Mouse (Mus musculus): ENCODE measurements around the gene Timm8a1. TPM values are rescaled to one million over a fixed set of nuclear protein-coding genes. Genes with fewer than 3 reads are reported as not detected.
"Not testable (repeated sequence)": the region's sequence is repeated elsewhere in the genome, so short reads cannot be mapped to it uniquely, and the experiment has no call there.

The Timm8a1 gene
- polyA plus RNA-seq, 1 experiment from 2014 or later, result 82.1 TPM

- no peak for ATAC-seq (replicated peaks; ENCODE audit: insufficient number of reproducible peaks, low FRiP score, low TSS enrichment)
- H3K27me3 ChIP-seq (ENCODE audit: control insufficient read depth, insufficient read depth, low read length), result no peaks in the 10 kb centered on the region
- H3K27ac ChIP-seq (ENCODE audit: low read depth, low read length), result 0 out of 2 replicates have a peak overlapping the region, but pooled peaks have one; percentile 78
- peak overlapping the region; percentile 75 for H3K9ac ChIP-seq (ENCODE audit: low read depth, low read length)
- H3K4me2 ChIP-seq, result peak overlapping the region; percentile 58
- 24% methylated on average over 6 of the region's 6 CpGs for WGBS (ENCODE audit: insufficient replicate concordance)
- peak overlapping the region; percentile 61 for H3K4me3 ChIP-seq (ENCODE audit: low read depth, low read length)
- no peaks in the 10 kb centered on the region for H3K9me3 ChIP-seq (replicated peaks; ENCODE audit: control insufficient read depth, low read length)
- H3K4me1 ChIP-seq (ENCODE audit: control insufficient read depth, insufficient read depth, low read length), result no peaks in the 10 kb centered on the region
- H3K36me3 ChIP-seq (ENCODE audit: control insufficient read depth, insufficient read depth, low read length), result no peaks in the 10 kb centered on the region
Observed at GRCm38 (mm10) chrX:134541955-134542308, 267 bp upstream of the Timm8a1 start.

GRCm38 (mm10) chrX:134540414-134541135, 1.1 kb downstream of the Timm8a1 start:
- H3K27me3 ChIP-seq (ENCODE audit: control insufficient read depth, insufficient read depth, low read length), result no peaks in the 10 kb centered on the region
- no peaks in the 10 kb centered on the region for H3K9me3 ChIP-seq (replicated peaks; ENCODE audit: control insufficient read depth, low read length)
- peak overlapping the region; percentile 61 for H3K4me3 ChIP-seq (ENCODE audit: low read depth, low read length)
- WGBS (ENCODE audit: insufficient replicate concordance), result 26% methylated on average over 12 of the region's 12 CpGs
- no peak for ATAC-seq (replicated peaks; ENCODE audit: insufficient number of reproducible peaks, low FRiP score, low TSS enrichment)
- H3K27ac ChIP-seq (ENCODE audit: low read depth, low read length), result no peak overlapping the region
- no peaks in the 10 kb centered on the region for H3K36me3 ChIP-seq (ENCODE audit: control insufficient read depth, insufficient read depth, low read length)
- peak overlapping the region; percentile 75 for H3K9ac ChIP-seq (ENCODE audit: low read depth, low read length)
- H3K4me1 ChIP-seq (ENCODE audit: control insufficient read depth, insufficient read depth, low read length), result no peaks in the 10 kb centered on the region
- H3K4me2 ChIP-seq, result peak overlapping the region; percentile 59

GRCm38 (mm10) chrX:134539795-134540194, 1.9 kb downstream of the Timm8a1 start:
- peak overlapping the region; percentile 61; the same call in 1 of the 2 replicates for H3K4me3 ChIP-seq (ENCODE audit: low read depth, low read length)
- H3K27me3 ChIP-seq (ENCODE audit: control insufficient read depth, insufficient read depth, low read length); H3K9ac ChIP-seq (ENCODE audit: low read depth, low read length); H3K36me3 ChIP-seq (ENCODE audit: control insufficient read depth, insufficient read depth, low read length); ATAC-seq (replicated peaks; ENCODE audit: insufficient number of reproducible peaks, low FRiP score, low TSS enrichment); H3K4me1 ChIP-seq (ENCODE audit: control insufficient read depth, insufficient read depth, low read length); H3K27ac ChIP-seq (ENCODE audit: low read depth, low read length); H3K9me3 ChIP-seq (replicated peaks; ENCODE audit: control insufficient read depth, low read length): not testable (repeated sequence)
- 81% methylated on average over 10 of the region's 10 CpGs for WGBS (ENCODE audit: insufficient replicate concordance)
- peak overlapping the region; percentile 59 for H3K4me2 ChIP-seq

- 69% methylated on average over 2 of the region's 2 CpGs for WGBS (ENCODE audit: insufficient replicate concordance)
- no peak overlapping the region for H3K9ac ChIP-seq (ENCODE audit: low read depth, low read length)
- no peak for ATAC-seq (replicated peaks; ENCODE audit: insufficient number of reproducible peaks, low FRiP score, low TSS enrichment)
Observed at GRCm38 (mm10) chrX:134533346-134533745, 8.3 kb downstream of the Timm8a1 start.

GRCm38 (mm10) chrX:134525260-134525659, 16.4 kb downstream of the Timm8a1 start:
- H3K27me3 ChIP-seq (ENCODE audit: control insufficient read depth, insufficient read depth, low read length), result no peaks in the 10 kb centered on the region
- no peaks in the 10 kb centered on the region for H3K4me1 ChIP-seq (ENCODE audit: control insufficient read depth, insufficient read depth, low read length)
- no peak for ATAC-seq (replicated peaks; ENCODE audit: insufficient number of reproducible peaks, low FRiP score, low TSS enrichment)
- H3K27ac ChIP-seq (ENCODE audit: low read depth, low read length), result no peak overlapping the region
- no peak overlapping the region for H3K9ac ChIP-seq (ENCODE audit: low read depth, low read length)
- H3K4me2 ChIP-seq, result no peak overlapping the region
- H3K9me3 ChIP-seq (replicated peaks; ENCODE audit: control insufficient read depth, low read length), result no peaks in the 10 kb centered on the region
- no peak overlapping the region for H3K4me3 ChIP-seq (ENCODE audit: low read depth, low read length)
- 61% methylated on average over 4 of the region's 4 CpGs for WGBS (ENCODE audit: insufficient replicate concordance)
- no peaks in the 10 kb centered on the region for H3K36me3 ChIP-seq (ENCODE audit: control insufficient read depth, insufficient read depth, low read length)

More at GRCm38 (mm10) chrX:134533346-134533745, 8.3 kb downstream of the Timm8a1 start:
- Histone ChIP-seq H3K27me3 (ENCODE audit: control insufficient read depth, insufficient read depth, low read length) (no peaks in the 10 kb centered on the region), H3K9me3 (replicated peaks; ENCODE audit: control insufficient read depth, low read length) (no peaks in the 10 kb centered on the region), H3K4me1 (ENCODE audit: control insufficient read depth, insufficient read depth, low read length) (no peaks in the 10 kb centered on the region), H3K4me2 (no peak overlapping the region), H3K4me3 (ENCODE audit: low read depth, low read length) (no peak overlapping the region), H3K36me3 (ENCODE audit: control insufficient read depth, insufficient read depth, low read length) (no peaks in the 10 kb centered on the region), H3K27ac (ENCODE audit: low read depth, low read length) (no peak overlapping the region)

- H3K27me3 ChIP-seq (ENCODE audit: control insufficient read depth, insufficient read depth, low read length), result no peaks in the 10 kb centered on the region
- H3K4me1 ChIP-seq (ENCODE audit: control insufficient read depth, insufficient read depth, low read length), result no peaks in the 10 kb centered on the region
- H3K4me3 ChIP-seq (ENCODE audit: low read depth, low read length), result no peak overlapping the region
- H3K9ac ChIP-seq (ENCODE audit: low read depth, low read length), result no peak overlapping the region
- no peaks in the 10 kb centered on the region for H3K36me3 ChIP-seq (ENCODE audit: control insufficient read depth, insufficient read depth, low read length)
- 67% methylated on average over 4 of the region's 4 CpGs for WGBS (ENCODE audit: insufficient replicate concordance)
- no peaks in the 10 kb centered on the region for H3K9me3 ChIP-seq (replicated peaks; ENCODE audit: control insufficient read depth, low read length)
- H3K27ac ChIP-seq (ENCODE audit: low read depth, low read length), result no peak overlapping the region
- H3K4me2 ChIP-seq, result no peak overlapping the region
- no peak for ATAC-seq (replicated peaks; ENCODE audit: insufficient number of reproducible peaks, low FRiP score, low TSS enrichment)
Observed at GRCm38 (mm10) chrX:134523772-134524171, 17.9 kb downstream of the Timm8a1 start.

GRCm38 (mm10) chrX:134509473-134509872, 32.2 kb downstream of the Timm8a1 start:
- 30% methylated on average over 2 of the region's 2 CpGs for WGBS (ENCODE audit: insufficient replicate concordance)
- H3K36me3 ChIP-seq (ENCODE audit: control insufficient read depth, insufficient read depth, low read length), result no peaks in the 10 kb centered on the region

GRCm38 (mm10) chrX:134507977-134508376, 33.7 kb downstream of the Timm8a1 start:
- Histone ChIP-seq H3K4me1 (ENCODE audit: control insufficient read depth, insufficient read depth, low read length) (no peaks in the 10 kb centered on the region), H3K4me2 (no peak overlapping the region), H3K9me3 (replicated peaks; ENCODE audit: control insufficient read depth, low read length) (no peaks in the 10 kb centered on the region), H3K4me3 (ENCODE audit: low read depth, low read length) (no peak overlapping the region), H3K27ac (ENCODE audit: low read depth, low read length) (no peak overlapping the region), H3K36me3 (ENCODE audit: control insufficient read depth, insufficient read depth, low read length) (no peaks in the 10 kb centered on the region), H3K9ac (ENCODE audit: low read depth, low read length) (no peak overlapping the region), H3K27me3 (ENCODE audit: control insufficient read depth, insufficient read depth, low read length) (no peaks in the 10 kb centered on the region)
- no peak for ATAC-seq (replicated peaks; ENCODE audit: insufficient number of reproducible peaks, low FRiP score, low TSS enrichment)
- WGBS (ENCODE audit: insufficient replicate concordance), result 60% methylated on average over 6 of the region's 6 CpGs

More at GRCm38 (mm10) chrX:134509473-134509872, 32.2 kb downstream of the Timm8a1 start:
- Histone ChIP-seq H3K4me3 (ENCODE audit: low read depth, low read length) (no peak overlapping the region), H3K9ac (ENCODE audit: low read depth, low read length) (no peak overlapping the region), H3K27ac (ENCODE audit: low read depth, low read length) (no peak overlapping the region), H3K4me2 (no peak overlapping the region), H3K4me1 (ENCODE audit: control insufficient read depth, insufficient read depth, low read length) (no peaks in the 10 kb centered on the region), H3K9me3 (replicated peaks; ENCODE audit: control insufficient read depth, low read length) (no peaks in the 10 kb centered on the region), H3K27me3 (ENCODE audit: control insufficient read depth, insufficient read depth, low read length) (no peaks in the 10 kb centered on the region)
- no peak for ATAC-seq (replicated peaks; ENCODE audit: insufficient number of reproducible peaks, low FRiP score, low TSS enrichment)

GRCm38 (mm10) chrX:134500651-134501050, 41.0 kb downstream of the Timm8a1 start:
- 81% methylated on average over 8 of the region's 8 CpGs for WGBS (ENCODE audit: insufficient replicate concordance)
- Histone ChIP-seq H3K27me3 (ENCODE audit: control insufficient read depth, insufficient read depth, low read length) (no peaks in the 10 kb centered on the region), H3K27ac (ENCODE audit: low read depth, low read length) (no peak overlapping the region), H3K4me3 (ENCODE audit: low read depth, low read length) (no peak overlapping the region), H3K9me3 (replicated peaks; ENCODE audit: control insufficient read depth, low read length) (no peaks in the 10 kb centered on the region), H3K9ac (ENCODE audit: low read depth, low read length) (no peak overlapping the region), H3K4me2 (no peak overlapping the region), H3K36me3 (ENCODE audit: control insufficient read depth, insufficient read depth, low read length) (no peaks in the 10 kb centered on the region), H3K4me1 (ENCODE audit: control insufficient read depth, insufficient read depth, low read length) (no peaks in the 10 kb centered on the region)
- no peak for ATAC-seq (replicated peaks; ENCODE audit: insufficient number of reproducible peaks, low FRiP score, low TSS enrichment)

Data from heart, embryonic 11.5 days (tissue).